Mouse (Mus musculus): ENCODE data around the gene Krt15. TPM values are rescaled to one million over a fixed set of nuclear protein-coding genes. Genes with fewer than 3 reads are reported as not detected.

Krt15 gene
- total RNA-seq (2021), result not detected
- long read RNA-seq, experiment 1, result 0 reads
- long read RNA-seq, experiment 2, result 0 reads

GRCm38 (mm10) chr11:100135731-100136130 lies at the start of gene Krt15:
Krt15 (minus strand) TSS chr11:100135928.
- DNase-seq (ENCODE audit: low spot score in 2 of 2), result no peak

- DNase-seq (ENCODE audit: low spot score in 2 of 2), result no peak
These were observed 46.0 kb upstream of the Krt15 start for GRCm38 (mm10) chr11:100181725-100182124.

DNA sequence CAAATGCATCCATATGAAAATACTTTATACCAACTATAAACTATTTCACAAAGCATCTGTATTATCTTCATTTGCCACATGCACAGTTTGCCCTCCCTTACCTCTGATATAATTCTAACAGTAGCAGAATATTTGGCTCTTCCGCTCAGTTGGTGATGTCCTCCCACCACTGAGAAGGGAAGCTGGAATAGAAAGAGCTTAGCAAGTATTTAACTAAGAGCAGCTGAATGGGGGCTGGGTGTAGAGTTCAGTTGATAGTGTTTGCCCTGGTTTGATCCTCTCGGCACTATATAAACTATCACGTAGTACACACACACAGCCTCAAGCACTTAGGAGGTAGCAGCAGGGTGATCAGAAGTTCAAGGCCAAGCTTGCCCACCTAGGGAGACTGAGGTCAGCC lies 43.5 kb upstream of the Krt15 start:
- DNase-seq (ENCODE audit: low spot score in 2 of 2), result no peak

DNA sequence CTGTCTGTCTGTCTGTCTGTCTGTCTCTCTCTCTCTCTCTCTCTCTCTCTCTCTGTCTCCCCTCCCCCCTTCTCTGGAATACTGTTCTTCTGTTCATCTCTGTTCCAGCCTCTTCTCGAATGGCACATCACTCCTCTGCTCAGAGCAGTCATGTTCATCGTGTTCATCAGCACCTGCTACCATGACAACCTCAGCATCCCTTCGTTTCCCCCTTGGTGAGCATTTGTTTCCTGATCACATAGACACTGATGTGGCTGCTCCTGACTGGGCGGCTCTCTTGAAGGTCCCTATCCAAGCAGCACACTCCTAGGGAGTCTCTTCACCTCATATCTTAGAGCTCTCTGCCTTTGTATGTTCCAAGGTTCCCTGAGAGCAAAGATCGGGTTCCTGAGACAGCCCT lies 42.6 kb upstream of the Krt15 start:
- DNase-seq (ENCODE audit: low spot score in 2 of 2), result no peak

- DNase-seq (ENCODE audit: low spot score in 2 of 2), result no peak
These were observed 41.1 kb upstream of the Krt15 start for GRCm38 (mm10) chr11:100176791-100177190.

GRCm38 (mm10) chr11:100168765-100169762 lies 33.3 kb upstream of the Krt15 start:
- peak; percentile 70 to 71 for DNase-seq (ENCODE audit: low spot score in 2 of 2)

- DNase-seq (ENCODE audit: low spot score in 2 of 2), result peak in 1 of 2 experiments; percentile 9
These were observed 32.3 kb upstream of the Krt15 start for GRCm38 (mm10) chr11:100168071-100168470.

GRCm38 (mm10) chr11:100164392-100164791 lies 28.7 kb upstream of the Krt15 start:
- no peak for DNase-seq (ENCODE audit: low spot score in 2 of 2)

- DNase-seq (ENCODE audit: low spot score in 2 of 2), result no peak
These were observed 22.3 kb upstream of the Krt15 start for GRCm38 (mm10) chr11:100157908-100158477.

- DNase-seq (ENCODE audit: low spot score in 2 of 2), result no peak
These were observed 21.6 kb upstream of the Krt15 start for GRCm38 (mm10) chr11:100157331-100157730.

GRCm38 (mm10) chr11:100155497-100156255 lies 19.9 kb upstream of the Krt15 start:
- no peak for DNase-seq (ENCODE audit: low spot score in 2 of 2)

DNA sequence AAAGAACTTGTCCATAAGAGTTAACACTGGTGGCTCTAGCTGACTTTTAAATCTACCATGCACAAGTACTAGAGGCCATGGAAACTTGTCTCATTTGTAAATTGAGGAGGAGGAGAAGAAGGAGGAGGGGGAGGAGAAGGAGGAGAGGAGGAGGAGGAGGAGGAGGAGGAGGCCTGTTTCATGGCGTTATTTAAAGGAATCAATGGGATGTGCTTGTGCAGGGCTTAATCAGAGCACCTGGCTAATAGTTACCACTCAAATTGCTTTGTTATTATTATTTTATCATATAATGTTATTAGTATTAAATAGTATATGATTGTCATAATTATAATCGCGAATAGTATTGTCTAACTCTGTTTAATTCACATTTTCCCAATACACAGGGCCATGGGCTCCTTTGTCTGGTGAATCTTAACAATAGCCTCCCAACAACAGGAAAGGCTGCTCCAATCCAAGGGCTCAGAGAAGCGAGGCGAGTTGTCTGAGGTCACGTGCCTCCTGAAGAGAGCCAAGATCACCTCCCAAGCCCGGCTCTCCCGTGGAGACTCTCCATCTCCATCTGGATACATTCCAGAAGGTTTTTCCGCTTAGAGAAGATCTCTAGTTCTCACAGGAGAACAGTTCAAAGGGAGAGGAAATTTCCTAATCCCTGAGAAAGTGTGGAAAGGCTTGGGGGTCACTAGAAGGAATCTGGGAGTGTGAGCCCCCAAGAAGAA lies 13.0 kb upstream of the Krt15 start, which contains the start of gene Krt19:
Krt19 (minus strand) TSS at position 51 of the 716 bp plus-strand sequence.
- DNase-seq (ENCODE audit: low spot score in 2 of 2), result no peak

GRCm38 (mm10) chr11:100147566-100148353 lies 12.0 kb upstream of the Krt15 start:
- no peak for DNase-seq (ENCODE audit: low spot score in 2 of 2)

GRCm38 (mm10) chr11:100145858-100146560 lies 10.3 kb upstream of the Krt15 start:
- DNase-seq (ENCODE audit: low spot score in 2 of 2), result no peak

- no peak for DNase-seq (ENCODE audit: low spot score in 2 of 2)
These were observed 9.4 kb upstream of the Krt15 start for GRCm38 (mm10) chr11:100145104-100145503.

DNA sequence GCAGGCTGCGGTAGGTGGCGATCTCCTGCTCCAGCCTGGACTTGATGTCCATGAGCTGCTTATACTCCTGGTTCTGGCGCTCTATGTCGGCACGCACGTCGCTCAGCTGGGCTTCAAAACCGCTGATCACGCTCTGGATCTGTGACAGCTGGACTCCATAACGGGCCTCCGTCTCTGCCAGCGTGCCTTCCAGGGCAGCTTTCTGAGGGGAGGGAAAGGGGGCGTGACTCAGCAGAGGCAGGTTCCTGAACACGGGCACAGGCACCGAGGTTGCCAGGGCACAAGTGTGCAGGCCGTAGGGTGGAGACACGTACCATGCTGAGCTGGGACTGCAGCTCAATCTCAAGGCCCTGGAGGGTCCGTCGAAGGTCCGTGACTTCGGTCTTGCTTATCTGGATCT lies 5.2 kb upstream of the Krt15 start:
- DNase-seq (ENCODE audit: low spot score in 2 of 2), result no peak

DNA sequence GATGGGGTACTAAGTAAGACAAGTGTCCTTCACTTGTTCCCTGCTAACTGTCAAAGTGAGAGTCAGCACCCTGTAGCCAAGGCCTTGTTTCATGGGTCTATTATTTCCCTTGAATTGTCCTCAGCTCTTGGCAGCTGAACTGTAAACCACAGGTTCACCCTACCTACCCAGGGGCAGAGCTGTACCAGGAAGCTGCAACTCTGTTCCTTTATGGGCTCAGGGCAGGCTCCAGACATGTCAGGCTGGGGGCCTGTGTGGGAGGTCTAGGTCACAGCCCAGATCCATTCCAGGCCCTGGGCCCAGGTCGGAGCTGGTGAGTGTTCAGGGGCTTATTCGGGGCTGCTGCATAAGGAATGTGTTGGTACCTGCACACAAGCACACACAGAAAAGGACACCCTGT lies 3.7 kb upstream of the Krt15 start:
- DNase-seq (ENCODE audit: low spot score in 2 of 2), result no peak

- DNase-seq (ENCODE audit: low spot score in 2 of 2), result no peak
These were observed 3.1 kb upstream of the Krt15 start for GRCm38 (mm10) chr11:100138809-100139208.

GRCm38 (mm10) chr11:100137693-100138092 lies 2.0 kb upstream of the Krt15 start:
- no peak for DNase-seq (ENCODE audit: low spot score in 2 of 2)

Data from adrenal gland, adult 18-20 months (tissue).